Mouse (Mus musculus) lung, adult 2 months (tissue): ENCODE results near the gene 4931414P19Rik.

Experiments
- CTCF ChIP-seq: fragments of 200-500 bp; IDR thresholded peaks from 2 replicates; pipeline ENCODE4 v1.5.1; 2011; ENCODE audit warnings: mild to moderate bottlenecking, low read length, control low read depth; ENCODE audit not compliant: insufficient read depth
- POLR2A ChIP-seq: fragments of 200-500 bp; IDR thresholded peaks from 2 replicates; pipeline ENCODE4 v1.6.1; 2011; ENCODE audit warnings: low read depth, mild to moderate bottlenecking, control low read depth, low read length, borderline replicate concordance; ENCODE audit errors: extremely low read depth

GRCm38 (mm10) chr14:54591056-54591455 lies 14.7 kb downstream of the 4931414P19Rik start:
- TF ChIP-seq CTCF (no peak), POLR2A (no peak)
